Mouse (Mus musculus) kidney, postnatal 0 days (tissue): ENCODE results near the gene Vrk1. TPM values are rescaled to one million over a fixed set of nuclear protein-coding genes. Genes with fewer than 3 reads are reported as not detected.
A peak's percentile ranks its signal among the peaks of the same experiment; 100 is the strongest.

ENCODE experiments used
- ATAC-seq: fragments of 200-750 bp; cut with Nextera tagmentation; replicated peaks from 2 replicates; pipeline ENCODE4 v1.8.0; 2017; ENCODE audit warnings: low read depth, moderate number of reproducible peaks, moderate TSS enrichment, moderate library complexity; ENCODE audit not compliant: low FRiP score
- DNase-seq: peaks from one replicate; pipeline ENCODE4 v3.0.0-alpha.2; 2016; ENCODE audit warnings: low spot score
- H3K27ac ChIP-seq: fragments of 300-500 bp; sonication (generic); 2 replicates; pipeline ENCODE4 v1.5.1; 2014; ENCODE audit warnings: mild to moderate bottlenecking
- H3K27me3 ChIP-seq: fragments of 300-500 bp; sonication (generic); 2 replicates; pipeline ENCODE4 v1.6.1; 2014; ENCODE audit warnings: low read length, mixed read lengths; ENCODE audit not compliant: insufficient read depth
- H3K36me3 ChIP-seq: fragments of 300-500 bp; sonication (generic); 2 replicates; pipeline ENCODE4 v1.6.1; 2014; ENCODE audit warnings: low read length, mixed read lengths; ENCODE audit not compliant: insufficient read depth
- H3K4me1 ChIP-seq: fragments of 300-500 bp; sonication (generic); replicated peaks from 2 replicates; pipeline ENCODE4 v1.6.1; 2014; ENCODE audit warnings: antibody characterized with exemption, low read length, mixed read lengths; ENCODE audit not compliant: insufficient read depth
- H3K4me2 ChIP-seq: fragments of 300-500 bp; sonication (generic); 2 replicates; pipeline ENCODE4 v1.6.1; 2014; ENCODE audit warnings: mild to moderate bottlenecking, low read length, moderate library complexity, mixed read lengths
- H3K4me3 ChIP-seq: fragments of 300-500 bp; sonication (generic); replicated peaks from 2 replicates; pipeline ENCODE4 v1.5.1; 2014; ENCODE audit warnings: low read depth, low read length
- H3K9ac ChIP-seq: fragments of 300-500 bp; sonication (generic); 2 replicates; pipeline ENCODE4 v1.6.1; 2014; ENCODE audit warnings: low read depth, low read length
- H3K9me3 ChIP-seq: fragments of 300-500 bp; sonication (generic); replicated peaks from 2 replicates; pipeline ENCODE4 v1.6.1; 2016; ENCODE audit warnings: low read length, inconsistent platforms, mixed read lengths
- CTCF ChIP-seq: IDR thresholded peaks from 2 replicates; pipeline ENCODE4 v1.5.1; 2016; ENCODE audit warnings: antibody characterized with exemption, low read depth, mild to moderate bottlenecking, moderate library complexity
- WGBS: fragments of 180-500 bp; shearing (Covaris S2); extraction: QIAGEN DNeasy Blood & Tissue Kit; methylation state at CpG from one replicate; pipeline ENCODE4 v1.1.7; 2014; 5-methylcytosine and 5-hydroxymethylcytosine counted together
- polyA plus RNA-seq: library from polyadenylated mRNA; unstranded; fragments of >200 nt; fragmentation: Nextera tagmentation; extraction: Ambion mirVana; gene quantifications from 2 replicates; pipeline ENCODE4 v1.2.1, GENCODE M21; 2015

Gene Vrk1
- polyA plus RNA-seq, 1 experiment from 2014 or later, result 45.3 TPM

- no peaks in the 10 kb centered on the region for H3K9me3 ChIP-seq
- H3K27me3 ChIP-seq, result no peaks in the 10 kb centered on the region
- H3K4me1 ChIP-seq, result no peaks in the 10 kb centered on the region
- no peak overlapping the region for H3K27ac ChIP-seq
- DNase-seq (no peak), ATAC-seq (no peak)
- 92% methylated on average over 12 of the region's 12 CpGs for WGBS
- no peak overlapping the region for H3K4me2 ChIP-seq
- H3K4me3 ChIP-seq, result no peak overlapping the region
- no peak for TF ChIP-seq CTCF
- no peak overlapping the region for H3K9ac ChIP-seq
- no peaks in the 10 kb centered on the region for H3K36me3 ChIP-seq
These were observed 22.3 kb downstream of the Vrk1 start for GRCm38 (mm10) chr12:106032361-106032760.

GRCm38 (mm10) chr12:106034267-106034666 is 24.2 kb downstream of the Vrk1 start:
- Histone ChIP-seq H3K27ac (no peak overlapping the region), H3K4me1 (no peaks in the 10 kb centered on the region), H3K9me3 (no peaks in the 10 kb centered on the region), H3K9ac (no peak overlapping the region), H3K4me3 (no peak overlapping the region), H3K27me3 (no peaks in the 10 kb centered on the region), H3K36me3 (no peaks in the 10 kb centered on the region), H3K4me2 (no peak overlapping the region)
- DNase-seq (no peak), ATAC-seq (no peak)
- TF ChIP-seq CTCF, result no peak
- WGBS, result 81% methylated on average over 7 of the region's 7 CpGs

GRCm38 (mm10) chr12:106034761-106035160 is 24.7 kb downstream of the Vrk1 start:
- H3K4me3 ChIP-seq, result no peak overlapping the region
- H3K27ac ChIP-seq, result no peak overlapping the region
- H3K27me3 ChIP-seq, result no peaks in the 10 kb centered on the region
- H3K4me1 ChIP-seq, result no peaks in the 10 kb centered on the region
- H3K9me3 ChIP-seq, result no peaks in the 10 kb centered on the region
- DNase-seq, result no peak
- H3K4me2 ChIP-seq, result no peak overlapping the region
- TF ChIP-seq CTCF, result no peak
- H3K36me3 ChIP-seq, result no peaks in the 10 kb centered on the region
- no peak overlapping the region for H3K9ac ChIP-seq
- ATAC-seq, result no peak
- WGBS, result 82% methylated on average over 9 of the region's 9 CpGs

- DNase-seq, result no peak
- Histone ChIP-seq H3K27me3 (no peaks in the 10 kb centered on the region), H3K36me3 (0 out of 2 replicates have a peak, but pooled peaks cover 5% of the 10 kb centered on the region), H3K9me3 (no peaks in the 10 kb centered on the region), H3K9ac (no peak overlapping the region), H3K4me2 (no peak overlapping the region), H3K4me1 (no peaks in the 10 kb centered on the region), H3K4me3 (no peak overlapping the region), H3K27ac (no peak overlapping the region)
- whole genome bisulfite sequencing, result 96% methylated on average over 7 of the region's 7 CpGs
- no peak for TF ChIP-seq CTCF
- no peak for ATAC-seq
These were observed 30.2 kb downstream of the Vrk1 start for GRCm38 (mm10) chr12:106040259-106040658.

GRCm38 (mm10) chr12:106046143-106046795 is 36.2 kb downstream of the Vrk1 start:
- Histone ChIP-seq H3K27ac (no peak overlapping the region), H3K4me2 (no peak overlapping the region), H3K4me1 (no peaks in the 10 kb centered on the region), H3K4me3 (no peak overlapping the region), H3K27me3 (no peaks in the 10 kb centered on the region), H3K36me3 (0 out of 2 replicates have a peak, but pooled peaks cover 11% of the 10 kb centered on the region), H3K9me3 (no peaks in the 10 kb centered on the region), H3K9ac (no peak overlapping the region)
- ATAC-seq (no peak), DNase-seq (no peak)
- TF ChIP-seq CTCF, result no peak
- WGBS, result 30% methylated on average over 9 of the region's 9 CpGs

- Histone ChIP-seq H3K9me3 (no peaks in the 10 kb centered on the region), H3K4me1 (no peaks in the 10 kb centered on the region), H3K4me2 (no peak overlapping the region), H3K27ac (no peak overlapping the region), H3K4me3 (no peak overlapping the region), H3K36me3 (0 out of 2 replicates have a peak, but pooled peaks cover 4% of the 10 kb centered on the region), H3K9ac (no peak overlapping the region), H3K27me3 (no peaks in the 10 kb centered on the region)
- 89% methylated on average over 7 of the region's 7 CpGs for WGBS
- TF ChIP-seq CTCF, result no peak
- ATAC-seq (no peak), DNase-seq (no peak)
These were observed 42.2 kb downstream of the Vrk1 start for GRCm38 (mm10) chr12:106052271-106052670.

- 0 out of 2 replicates have a peak, but pooled peaks cover 6% of the 10 kb centered on the region for H3K36me3 ChIP-seq
- H3K4me2 ChIP-seq, result no peak overlapping the region
- WGBS, result 36% methylated on average over 6 of the region's 6 CpGs
- ATAC-seq (no peak; the same call in 1 of the 2 replicates), DNase-seq (peak; percentile 76)
- H3K27ac ChIP-seq, result no peak overlapping the region
- H3K4me1 ChIP-seq, result no peaks in the 10 kb centered on the region
- peak; percentile 92 for TF ChIP-seq CTCF
- no peaks in the 10 kb centered on the region for H3K9me3 ChIP-seq
- no peaks in the 10 kb centered on the region for H3K27me3 ChIP-seq
- H3K9ac ChIP-seq, result no peak overlapping the region
- H3K4me3 ChIP-seq, result no peak overlapping the region
These were observed 45.8 kb downstream of the Vrk1 start for GRCm38 (mm10) chr12:106055799-106056198.
